Mouse (Mus musculus) neural tube, embryonic 15.5 days (tissue): ENCODE data around the gene Ttc7b. TPM values are rescaled to one million over a fixed set of nuclear protein-coding genes. Genes with fewer than 3 reads are reported as not detected.

Experiments used
- ATAC-seq: fragments of 200-750 bp; cut with Nextera tagmentation; 2 replicates; pipeline ENCODE4 v1.8.0; 2017; ENCODE audit warnings: mild to moderate bottlenecking, moderate TSS enrichment, moderate library complexity; ENCODE audit not compliant: low FRiP score
- H3K27ac ChIP-seq: fragments of 300-500 bp; sonication (generic); replicated peaks from 2 replicates; pipeline ENCODE4 v1.5.1; 2015; ENCODE audit warnings: mild to moderate bottlenecking, inconsistent platforms
- H3K27me3 ChIP-seq: fragments of 300-500 bp; sonication (generic); replicated peaks from 2 replicates; pipeline ENCODE4 v1.6.1; 2015; ENCODE audit warnings: inconsistent platforms
- H3K36me3 ChIP-seq: fragments of 300-500 bp; sonication (generic); 2 replicates; pipeline ENCODE4 v1.6.1; 2015; ENCODE audit warnings: inconsistent platforms
- H3K4me1 ChIP-seq: fragments of 300-500 bp; sonication (generic); 2 replicates; pipeline ENCODE4 v1.6.1; 2015; ENCODE audit warnings: inconsistent platforms
- H3K4me2 ChIP-seq: fragments of 300-500 bp; sonication (generic); 2 replicates; pipeline ENCODE4 v1.6.1; 2015; ENCODE audit warnings: inconsistent platforms, mild to moderate bottlenecking, moderate library complexity
- H3K4me3 ChIP-seq: fragments of 300-500 bp; sonication (generic); replicated peaks from 2 replicates; pipeline ENCODE4 v1.5.1; 2015; ENCODE audit warnings: mild to moderate bottlenecking, inconsistent platforms
- H3K9ac ChIP-seq: fragments of 300-500 bp; sonication (generic); replicated peaks from 2 replicates; pipeline ENCODE4 v1.6.1; 2015; ENCODE audit warnings: mild to moderate bottlenecking, inconsistent platforms
- H3K9me3 ChIP-seq: fragments of 300-500 bp; sonication (generic); replicated peaks from 2 replicates; pipeline ENCODE4 v1.6.1; 2016; ENCODE audit warnings: inconsistent platforms
- WGBS: fragments of 180-500 bp; shearing (Covaris S2); methylation state at CpG from one replicate; pipeline ENCODE4 v1.1.7; 2015; ENCODE audit warnings: mixed read lengths; 5-methylcytosine and 5-hydroxymethylcytosine counted together
- polyA plus RNA-seq: library from polyadenylated mRNA; unstranded; fragments of >200 nt; fragmentation: Nextera tagmentation; extraction: Ambion mirVana; gene quantifications from 2 replicates; pipeline ENCODE4 v1.2.1, GENCODE M21; 2015

The Ttc7b gene
- polyA plus RNA-seq, 1 experiment from 2014 or later: 10.2 TPM

DNA sequence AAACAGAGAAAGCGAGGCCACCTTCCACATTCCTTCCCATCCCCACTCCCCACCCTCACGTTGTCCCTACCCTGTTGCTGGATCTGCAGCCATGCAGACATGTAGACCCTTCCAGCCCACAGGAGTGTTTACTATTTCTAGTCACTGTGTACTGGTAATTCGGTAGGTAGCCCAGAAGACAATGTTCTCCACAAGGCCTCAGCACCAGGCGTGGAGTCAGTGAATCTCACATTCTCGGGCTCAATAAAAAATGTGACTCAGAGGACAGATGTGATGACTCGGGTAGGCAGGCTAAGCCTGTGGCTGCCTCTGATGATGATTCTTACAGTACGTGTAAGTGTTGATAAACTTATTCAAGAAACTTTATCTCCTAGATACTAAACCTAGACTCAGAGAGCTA is 147.8 kb downstream of the Ttc7b start:
- H3K9ac ChIP-seq: no peak overlapping the region
- H3K9me3 ChIP-seq: no peaks in the 10 kb centered on the region
- H3K27ac ChIP-seq: no peak overlapping the region
- ATAC-seq: no peak
- H3K27me3 ChIP-seq: no peaks in the 10 kb centered on the region
- WGBS: 85% methylated on average over 7 of the region's 7 CpGs
- H3K4me1 ChIP-seq: no peaks in the 10 kb centered on the region
- no peak overlapping the region for H3K4me2 ChIP-seq
- H3K36me3 ChIP-seq: peaks cover 71% of the 10 kb centered on the region
- no peak overlapping the region for H3K4me3 ChIP-seq

DNA sequence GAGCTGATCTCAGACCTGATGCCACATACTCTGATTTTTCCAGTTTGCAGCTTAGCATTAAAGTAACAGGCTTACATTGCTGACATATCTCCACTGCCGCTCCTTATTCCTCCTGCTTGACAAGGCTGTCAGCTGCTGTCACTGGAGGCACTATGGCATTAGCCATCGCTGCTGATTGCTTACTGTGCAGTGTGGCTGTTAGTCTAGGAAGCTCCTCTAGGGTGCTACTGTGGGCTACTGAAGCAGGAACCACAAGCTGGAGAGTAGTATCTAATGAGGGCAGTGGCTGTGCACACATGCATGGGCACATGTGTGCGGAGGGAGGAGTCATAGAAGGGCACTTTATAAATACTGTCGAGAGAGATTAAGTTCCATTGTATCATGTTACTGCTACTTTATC is 148.6 kb downstream of the Ttc7b start:
- WGBS: 93% methylated on average over 4 of the region's 4 CpGs
- peaks cover 76% of the 10 kb centered on the region for H3K36me3 ChIP-seq
- no peak for ATAC-seq
- H3K9ac ChIP-seq: no peak overlapping the region
- H3K4me3 ChIP-seq: no peak overlapping the region
- H3K9me3 ChIP-seq: no peaks in the 10 kb centered on the region
- H3K4me1 ChIP-seq: no peaks in the 10 kb centered on the region
- no peaks in the 10 kb centered on the region for H3K27me3 ChIP-seq
- H3K4me2 ChIP-seq: no peak overlapping the region
- no peak overlapping the region for H3K27ac ChIP-seq

DNA sequence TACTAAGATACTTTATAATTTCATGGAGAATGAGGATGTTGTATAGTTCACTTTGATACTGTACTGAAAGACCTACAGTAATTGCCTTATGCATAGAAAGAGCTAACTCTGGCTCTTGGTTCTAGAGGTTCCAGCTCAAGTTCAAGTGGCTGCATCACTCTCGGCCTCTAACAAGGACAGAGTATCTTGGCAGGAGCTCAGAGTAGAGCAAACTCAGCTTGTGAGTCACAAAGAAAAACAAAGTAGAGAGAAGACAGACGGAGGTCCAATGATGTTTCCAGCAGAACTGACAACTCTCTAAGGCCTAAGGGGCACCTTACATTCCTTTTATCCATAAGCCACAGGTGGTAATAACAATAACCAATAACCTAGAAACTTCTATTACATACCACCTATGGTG is 150.8 kb downstream of the Ttc7b start:
- 93% methylated on average over 2 of the region's 2 CpGs for WGBS
- H3K27ac ChIP-seq: no peak overlapping the region

DNA sequence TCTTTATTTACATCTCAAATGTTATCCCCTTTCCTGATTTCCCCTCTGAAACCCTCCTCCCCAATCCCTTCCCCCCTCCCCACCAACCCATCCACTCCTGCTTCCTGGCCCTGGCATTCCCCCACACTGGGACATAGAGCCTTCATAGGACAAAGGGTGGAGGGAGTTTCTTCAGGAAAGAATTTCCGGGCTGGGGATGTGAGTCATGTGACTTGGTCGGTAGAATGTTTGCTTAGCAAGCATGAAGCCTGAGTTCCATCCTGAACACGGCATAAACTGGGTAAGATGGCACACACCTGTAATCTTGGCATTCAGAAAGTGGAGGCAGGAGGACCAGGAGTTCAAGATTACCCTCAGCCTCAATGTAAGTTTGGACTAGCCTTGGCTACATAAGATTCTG is 151.4 kb downstream of the Ttc7b start:
- WGBS: 65% methylated on average over 3 of the region's 3 CpGs
- H3K9me3 ChIP-seq: no peaks in the 10 kb centered on the region
- ATAC-seq: no peak
- H3K9ac ChIP-seq: no peak overlapping the region
- no peaks in the 10 kb centered on the region for H3K4me1 ChIP-seq
- no peak overlapping the region for H3K4me3 ChIP-seq
- H3K27me3 ChIP-seq: no peaks in the 10 kb centered on the region
- H3K4me2 ChIP-seq: no peak overlapping the region
- peaks cover 77% of the 10 kb centered on the region for H3K36me3 ChIP-seq
- H3K27ac ChIP-seq: no peak overlapping the region

More for the DNA sequence above, 150.8 kb downstream of the Ttc7b start:
- Histone ChIP-seq H3K4me3 (no peak overlapping the region), H3K4me2 (no peak overlapping the region), H3K9ac (no peak overlapping the region), H3K4me1 (no peaks in the 10 kb centered on the region), H3K9me3 (no peaks in the 10 kb centered on the region), H3K36me3 (peaks cover 76% of the 10 kb centered on the region), H3K27me3 (no peaks in the 10 kb centered on the region)
- ATAC-seq: no peak

DNA sequence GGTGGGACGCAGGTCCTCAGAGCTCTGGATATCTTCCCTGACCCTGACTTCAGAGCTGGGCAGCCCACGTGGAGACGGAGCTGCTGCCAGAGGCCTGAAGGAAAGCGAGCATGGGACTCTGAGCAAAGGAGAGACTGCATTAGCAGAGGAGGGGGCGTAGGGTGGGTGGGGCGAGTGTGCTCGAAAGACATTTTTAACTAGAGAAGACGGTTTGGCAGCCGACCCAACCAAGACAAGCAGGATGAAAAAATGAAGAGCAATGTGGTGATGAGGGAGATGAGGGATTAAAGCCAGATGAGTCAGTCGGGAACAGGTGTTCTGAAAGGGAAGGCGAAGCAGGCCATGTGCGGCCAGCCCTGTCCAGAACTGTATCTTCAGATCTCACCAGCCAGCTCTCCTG is 159.3 kb downstream of the Ttc7b start:
- H3K36me3 ChIP-seq: peaks cover 32% of the 10 kb centered on the region

DNA sequence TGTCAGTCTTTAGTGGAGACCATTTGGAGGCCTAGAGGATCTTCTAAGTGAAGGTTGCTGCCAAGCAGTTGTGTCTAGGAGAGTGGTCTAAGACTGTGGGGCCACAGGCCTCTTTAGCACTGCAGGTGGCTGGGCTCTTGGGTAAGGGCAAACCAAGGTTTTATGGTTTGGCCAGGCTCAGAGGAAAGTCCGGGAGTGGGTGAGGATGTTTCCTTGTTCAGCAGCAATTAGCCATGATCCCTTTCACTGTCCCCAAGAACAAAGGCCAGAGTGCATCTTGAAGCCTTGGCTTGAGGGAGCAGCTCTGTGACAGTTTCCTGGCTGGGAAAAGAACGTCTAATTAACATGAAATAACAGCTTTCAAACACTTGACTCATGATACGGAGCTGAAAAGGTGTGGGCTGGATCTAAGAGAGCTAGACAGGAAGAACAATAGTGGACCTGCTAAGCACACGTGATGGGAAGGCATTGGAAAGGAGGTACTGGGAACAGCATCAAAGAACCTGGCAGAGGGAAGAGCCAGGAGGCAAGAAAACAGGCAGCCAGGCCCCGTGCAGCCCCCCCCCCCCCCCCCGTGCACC is 162.5 kb downstream of the Ttc7b start:
- 53% methylated on average over 6 of the region's 6 CpGs for WGBS
- Histone ChIP-seq H3K4me3 (no peak overlapping the region), H3K9me3 (no peaks in the 10 kb centered on the region), H3K4me2 (no peak overlapping the region), H3K9ac (no peak overlapping the region), H3K36me3 (peaks cover 23% of the 10 kb centered on the region), H3K27ac (no peak overlapping the region), H3K27me3 (no peaks in the 10 kb centered on the region), H3K4me1 (no peaks in the 10 kb centered on the region)
- ATAC-seq: no peak

More for the DNA sequence above, 159.3 kb downstream of the Ttc7b start:
- H3K9me3 ChIP-seq: no peaks in the 10 kb centered on the region
- H3K4me2 ChIP-seq: no peak overlapping the region
- WGBS: 85% methylated on average over 12 of the region's 12 CpGs
- no peaks in the 10 kb centered on the region for H3K27me3 ChIP-seq
- H3K4me1 ChIP-seq: no peaks in the 10 kb centered on the region
- no peak overlapping the region for H3K4me3 ChIP-seq
- H3K27ac ChIP-seq: no peak overlapping the region
- H3K9ac ChIP-seq: no peak overlapping the region
- no peak for ATAC-seq

DNA sequence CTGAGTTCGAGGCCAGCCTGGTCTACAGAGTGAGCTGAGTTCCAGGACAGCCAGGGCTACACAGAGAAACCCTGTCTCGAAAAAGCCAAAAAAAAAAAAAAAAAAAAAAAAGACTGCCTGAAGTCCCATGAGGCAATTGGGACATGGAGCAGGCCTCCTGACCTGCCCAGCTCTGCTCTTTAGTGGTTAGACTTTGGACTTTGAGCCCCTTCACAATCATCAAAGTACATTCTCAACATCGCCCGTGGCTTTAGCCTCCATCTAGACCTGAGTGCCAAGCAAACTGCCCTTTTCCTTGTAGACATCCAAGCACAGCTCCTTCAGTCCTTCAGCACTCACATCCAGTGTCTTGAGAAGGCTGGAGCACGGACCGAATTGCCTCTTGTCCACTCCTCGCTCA is 164.2 kb downstream of the Ttc7b start:
- 95% methylated on average over 7 of the region's 7 CpGs for WGBS
- Histone ChIP-seq H3K4me2 (no peak overlapping the region), H3K4me1 (no peaks in the 10 kb centered on the region), H3K4me3 (no peak overlapping the region), H3K9ac (no peak overlapping the region), H3K36me3 (peaks cover 27% of the 10 kb centered on the region), H3K27me3 (no peaks in the 10 kb centered on the region), H3K27ac (no peak overlapping the region), H3K9me3 (no peaks in the 10 kb centered on the region)
- ATAC-seq: no peak

DNA sequence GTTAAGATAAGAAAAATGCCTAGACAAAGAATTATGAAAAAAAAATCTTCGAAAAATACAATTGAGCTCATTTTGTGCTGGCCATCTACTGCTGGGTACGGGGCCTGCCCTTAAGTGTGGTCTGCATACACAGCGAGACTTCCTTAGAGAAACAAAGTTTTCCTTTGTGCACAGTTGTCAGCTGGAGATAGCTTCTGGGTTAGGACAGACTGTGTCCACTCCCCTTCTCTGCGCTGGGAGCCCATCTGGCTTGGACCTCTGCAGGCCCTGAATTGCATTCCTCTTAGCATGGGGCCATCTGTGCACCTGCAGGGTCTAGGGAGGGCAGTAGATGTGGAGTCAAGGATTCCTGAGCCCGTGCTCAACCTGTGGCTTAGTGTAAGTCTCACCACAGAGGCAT is 165.1 kb downstream of the Ttc7b start:
- Histone ChIP-seq H3K9ac (no peak overlapping the region), H3K27ac (no peak overlapping the region), H3K9me3 (no peaks in the 10 kb centered on the region), H3K4me2 (no peak overlapping the region), H3K4me1 (no peaks in the 10 kb centered on the region), H3K36me3 (peaks cover 33% of the 10 kb centered on the region), H3K4me3 (no peak overlapping the region), H3K27me3 (no peaks in the 10 kb centered on the region)
- 80% methylated on average over 5 of the region's 5 CpGs for WGBS
- no peak for ATAC-seq

DNA sequence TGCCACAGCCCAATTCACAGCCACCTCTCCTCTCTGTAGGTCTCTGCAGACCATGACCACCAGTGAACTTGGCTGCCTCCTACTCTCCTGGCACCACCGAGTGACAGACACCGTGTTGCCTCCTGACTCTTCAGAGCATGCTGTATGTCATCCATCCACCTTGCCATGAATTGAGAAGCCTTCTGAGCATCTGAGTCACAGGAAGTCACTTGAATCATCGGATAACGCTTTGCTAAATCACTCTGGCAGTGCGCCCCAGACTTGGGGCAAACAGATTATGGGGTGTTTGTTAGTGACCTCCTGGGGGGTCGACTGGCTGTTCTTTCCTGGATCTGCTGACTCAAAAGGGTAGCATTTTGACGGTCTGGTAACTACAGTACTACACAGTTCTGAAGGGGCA is 166.7 kb downstream of the Ttc7b start:
- no peaks in the 10 kb centered on the region for H3K27me3 ChIP-seq
- no peak overlapping the region for H3K4me3 ChIP-seq
- no peaks in the 10 kb centered on the region for H3K9me3 ChIP-seq
- WGBS: 80% methylated on average over 7 of the region's 7 CpGs
- peaks cover 41% of the 10 kb centered on the region for H3K36me3 ChIP-seq
- H3K27ac ChIP-seq: no peak overlapping the region
- no peak overlapping the region for H3K9ac ChIP-seq
- no peaks in the 10 kb centered on the region for H3K4me1 ChIP-seq
- no peak overlapping the region for H3K4me2 ChIP-seq
- no peak for ATAC-seq

DNA sequence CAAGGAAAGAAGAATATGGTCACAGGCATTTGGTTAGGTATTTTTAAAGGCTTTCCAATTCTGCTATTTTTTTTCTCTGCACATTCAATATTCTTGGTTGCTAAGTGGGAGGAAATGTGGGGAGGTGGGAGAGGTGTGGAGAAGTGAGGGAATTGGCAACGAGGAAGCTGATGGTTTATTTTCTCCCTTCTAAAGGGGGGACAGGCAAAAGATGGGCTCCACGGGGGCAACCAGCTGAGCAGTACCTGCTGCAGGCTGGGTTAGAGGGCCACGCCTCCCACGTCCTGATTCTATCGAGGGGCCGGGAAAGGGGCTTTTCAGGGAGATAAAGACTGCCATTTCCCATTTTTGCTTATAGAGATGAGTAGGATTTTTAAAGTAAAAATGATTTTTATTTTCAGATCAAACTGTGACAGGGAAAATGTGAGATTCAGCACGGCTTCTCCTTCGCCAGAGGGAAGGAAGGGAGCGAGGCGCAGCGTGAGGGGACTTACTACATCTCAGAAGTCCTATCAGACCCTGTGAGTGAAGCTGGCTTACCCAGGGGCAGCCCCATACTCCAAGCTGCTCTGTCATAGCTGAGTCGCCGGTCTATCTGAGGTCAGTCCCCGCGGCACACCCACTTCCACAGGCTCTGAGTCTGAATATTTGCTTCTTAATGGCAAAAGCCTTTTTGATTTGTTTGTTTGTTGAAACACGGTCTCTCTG is 167.4 kb downstream of the Ttc7b start:
- no peak overlapping the region for H3K27ac ChIP-seq
- no peak for ATAC-seq
- no peaks in the 10 kb centered on the region for H3K4me1 ChIP-seq
- no peaks in the 10 kb centered on the region for H3K9me3 ChIP-seq
- WGBS: 91% methylated on average over 16 of the region's 16 CpGs
- H3K9ac ChIP-seq: no peak overlapping the region
- peaks cover 41% of the 10 kb centered on the region for H3K36me3 ChIP-seq
- H3K27me3 ChIP-seq: no peaks in the 10 kb centered on the region
- H3K4me3 ChIP-seq: no peak overlapping the region
- no peak overlapping the region for H3K4me2 ChIP-seq

DNA sequence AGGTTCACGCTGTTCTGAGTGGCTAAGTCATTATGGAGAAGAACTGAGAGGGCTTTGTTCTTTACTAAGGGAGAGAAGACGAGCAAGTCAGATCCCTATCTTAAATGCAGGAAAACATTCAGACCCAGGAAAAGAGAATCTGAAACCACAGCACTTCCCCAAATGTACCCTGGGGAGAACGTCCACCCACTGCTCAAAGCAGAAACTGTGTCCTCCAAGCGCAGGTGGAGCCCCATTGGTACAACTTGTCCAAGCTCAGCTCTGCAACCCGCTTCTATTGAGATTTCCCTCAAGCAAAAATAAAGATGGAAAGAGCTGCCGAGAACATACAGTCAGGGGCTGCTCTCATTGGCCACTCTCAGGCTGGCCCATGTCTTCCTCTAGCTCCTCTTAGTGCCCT is 168.5 kb downstream of the Ttc7b start:
- Histone ChIP-seq H3K4me2 (no peak overlapping the region), H3K36me3 (peaks cover 31% of the 10 kb centered on the region), H3K27me3 (no peaks in the 10 kb centered on the region), H3K4me1 (no peaks in the 10 kb centered on the region), H3K9me3 (no peaks in the 10 kb centered on the region), H3K27ac (no peak overlapping the region), H3K4me3 (no peak overlapping the region), H3K9ac (no peak overlapping the region)
- WGBS: 85% methylated on average over 6 of the region's 6 CpGs
- no peak for ATAC-seq

DNA sequence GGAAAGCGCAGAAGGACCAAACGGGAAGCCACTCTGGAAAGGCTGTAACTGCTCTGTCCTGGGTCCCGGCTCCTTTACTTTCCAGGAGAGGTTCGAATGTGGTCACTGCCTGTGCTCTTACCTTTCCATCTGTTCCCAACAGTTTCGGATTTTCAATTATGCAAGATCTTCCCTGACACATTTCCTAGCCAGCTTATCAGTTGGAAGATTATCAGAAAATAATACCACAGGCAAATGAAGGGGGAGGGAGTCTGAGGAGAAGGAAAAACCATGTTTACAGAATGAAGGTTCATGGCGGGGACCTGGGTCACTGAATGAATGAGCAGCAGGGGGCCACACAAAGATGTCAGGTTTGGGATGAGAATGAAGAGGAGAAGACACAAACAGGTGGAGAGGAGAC is 177.1 kb downstream of the Ttc7b start:
- no peak for ATAC-seq
- H3K9ac ChIP-seq: no peak overlapping the region
- H3K27me3 ChIP-seq: no peaks in the 10 kb centered on the region
- H3K36me3 ChIP-seq: peaks cover 17% of the 10 kb centered on the region
- 75% methylated on average over 6 of the region's 6 CpGs for WGBS
- no peak overlapping the region for H3K27ac ChIP-seq
- no peak overlapping the region for H3K4me2 ChIP-seq
- no peaks in the 10 kb centered on the region for H3K9me3 ChIP-seq
- peaks cover 4% of the 10 kb centered on the region; the same call in 1 of the 2 replicates for H3K4me1 ChIP-seq
- H3K4me3 ChIP-seq: no peak overlapping the region
